Mouse (Mus musculus) spleen, postnatal 4 days (tissue): ENCODE data around the gene Gjd3.
"Not testable (repeated sequence)": the region's sequence is repeated elsewhere in the genome, so short reads cannot be mapped to it uniquely, and the experiment has no call there.

Experiments used
- DNase-seq, 2 experiments: peaks; one replicate each; pipeline ENCODE4 v3.0.0; 2022; ENCODE audit warnings: low spot score in 2 of 2

Gene Gjd3

DNA sequence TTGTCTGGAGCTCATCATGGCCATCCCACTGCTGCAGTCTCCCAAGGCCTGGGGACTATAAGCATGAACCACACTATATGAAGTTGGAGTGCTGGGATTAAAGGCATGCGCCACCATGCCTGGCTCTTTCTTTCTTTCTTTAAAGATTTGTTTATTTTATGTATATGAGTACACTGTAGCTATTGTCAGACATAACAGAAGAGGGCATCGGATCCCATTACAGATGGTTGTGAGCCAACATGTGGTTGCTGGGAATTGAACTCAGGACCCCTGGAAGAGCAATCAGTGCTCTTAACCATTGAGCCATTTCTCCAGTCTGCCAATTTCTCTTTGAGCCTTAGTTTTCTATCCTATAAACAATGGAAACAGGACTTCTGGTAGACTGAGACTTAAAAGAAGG, 49.0 kb downstream of the Gjd3 start:
- not testable (repeated sequence) for DNase-seq

DNA sequence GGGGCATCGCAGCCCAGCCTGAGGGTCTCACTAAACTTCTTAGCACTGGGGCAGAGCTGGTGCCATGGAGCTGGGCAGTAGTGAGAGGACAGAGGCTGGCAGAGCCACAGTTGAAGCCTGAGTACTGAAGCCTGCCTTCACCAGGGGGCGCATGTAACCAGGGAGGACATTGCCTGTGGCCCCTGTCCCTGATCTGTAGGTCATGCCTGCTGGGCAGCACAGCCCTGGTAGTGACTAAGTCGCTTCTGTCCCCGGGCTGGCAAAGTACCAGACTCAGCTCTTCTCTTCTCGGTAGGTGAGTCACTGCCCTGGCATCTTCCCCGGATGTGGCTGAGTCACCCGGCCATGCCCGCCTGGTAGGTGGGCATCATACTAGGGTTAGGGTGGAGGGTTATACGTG, 49.7 kb downstream of the Gjd3 start:
- peak; percentile 66 to 82 for DNase-seq

DNA sequence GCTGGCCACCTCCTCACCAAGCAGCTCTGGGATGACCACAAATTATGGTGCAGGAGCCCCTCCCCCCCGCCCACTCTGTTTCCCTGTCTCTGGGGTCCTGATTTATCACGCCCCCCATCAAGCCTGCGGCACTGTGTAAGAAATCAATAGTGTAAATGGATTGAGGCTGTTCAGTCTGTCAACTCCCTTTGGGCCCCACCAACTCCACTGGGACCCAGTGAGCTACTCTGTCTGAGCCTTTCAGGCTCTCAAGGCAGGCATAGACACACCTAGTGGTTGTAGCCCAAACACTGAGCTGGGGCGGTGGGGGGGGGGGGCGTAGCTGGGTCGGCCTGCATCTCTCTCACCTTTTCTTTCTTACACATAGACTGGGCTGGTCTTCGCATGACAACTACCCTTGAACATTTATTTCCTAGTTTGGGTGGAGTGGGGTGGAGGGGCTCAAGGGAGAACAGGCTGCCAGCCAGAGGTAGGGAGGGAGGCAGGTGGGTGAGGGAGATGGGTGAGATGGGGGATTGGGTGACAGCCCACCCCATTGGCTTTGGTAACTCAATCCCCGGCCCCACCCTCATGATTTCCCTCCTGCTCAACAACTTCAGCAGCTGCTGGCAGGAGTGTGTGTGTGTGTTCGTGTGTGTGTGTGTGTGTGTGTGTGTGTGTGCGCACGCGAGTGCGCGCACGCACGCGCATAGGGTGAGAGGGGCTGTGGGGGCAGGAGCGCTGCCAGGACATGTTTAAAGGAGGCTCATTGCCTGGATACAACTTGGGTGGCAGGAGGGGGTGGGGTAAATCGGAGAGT, 50.3 kb downstream of the Gjd3 start:
- no peak for DNase-seq
